Mouse (Mus musculus): ENCODE measurements around the gene Hist1h2bb. TPM values are rescaled to one million over a fixed set of nuclear protein-coding genes. Genes with fewer than 3 reads are reported as not detected.
"Not testable (repeated sequence)": the region's sequence is repeated elsewhere in the genome, so short reads cannot be mapped to it uniquely, and the experiment has no call there.

The Hist1h2bb gene
- total RNA-seq, 2 experiments from 2014 or later, result 1.1 to 2.3 TPM

DNA sequence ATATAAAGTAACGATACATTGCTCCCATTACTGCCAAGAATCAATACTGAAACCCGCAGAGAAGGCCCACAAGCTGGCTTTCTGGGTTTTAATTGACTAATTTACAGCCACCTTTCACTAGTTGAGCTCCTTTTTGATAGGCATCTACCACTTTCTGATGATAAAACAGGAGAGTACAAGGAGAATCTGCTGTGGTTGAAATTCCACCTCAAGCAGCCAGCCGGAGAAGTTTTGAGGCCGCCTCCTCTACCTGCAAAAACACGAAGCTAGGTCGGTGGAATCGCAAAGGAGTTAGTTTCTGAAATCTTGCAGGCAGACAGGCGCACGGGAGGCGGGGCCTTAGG is 16.7 kb downstream of the Hist1h2bb start:
- no peak for TF ChIP-seq CTCF (IDR thresholded peaks at IDR 0.05)
- intact Hi-C loops (cut with DNase I), result loop anchor here (5.0 kb wide), 2 partner anchors 141 to 181 kb away; partner anchors contain the start of genes Hist1h1e, Hist1h2be and Hist1h4d

DNA sequence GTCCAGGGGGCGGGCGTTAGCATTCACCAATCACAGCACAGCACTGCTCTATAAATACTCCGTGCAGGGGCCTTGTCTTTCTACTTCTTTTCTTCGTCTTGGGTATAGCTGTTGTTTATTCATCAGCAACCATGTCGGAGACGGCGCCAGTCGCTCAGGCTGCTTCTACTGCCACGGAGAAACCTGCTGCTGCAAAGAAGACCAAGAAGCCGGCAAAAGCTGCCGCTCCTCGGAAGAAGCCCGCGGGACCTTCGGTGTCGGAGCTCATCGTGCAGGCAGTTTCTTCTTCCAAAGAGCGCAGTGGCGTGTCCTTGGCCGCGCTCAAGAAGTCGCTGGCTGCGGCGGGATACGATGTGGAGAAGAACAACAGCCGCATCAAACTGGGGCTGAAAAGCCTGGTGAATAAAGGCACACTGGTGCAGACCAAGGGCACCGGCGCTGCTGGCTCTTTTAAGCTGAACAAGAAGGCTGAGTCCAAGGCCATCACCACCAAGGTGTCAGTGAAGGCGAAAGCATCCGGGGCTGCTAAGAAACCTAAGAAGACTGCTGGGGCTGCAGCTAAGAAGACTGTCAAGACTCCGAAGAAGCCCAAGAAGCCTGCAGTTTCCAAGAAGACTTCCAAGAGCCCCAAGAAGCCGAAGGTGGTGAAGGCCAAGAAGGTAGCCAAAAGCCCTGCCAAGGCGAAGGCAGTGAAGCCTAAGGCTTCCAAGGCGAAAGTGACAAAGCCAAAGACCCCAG is 17.2 kb downstream of the Hist1h2bb start, which contains the start of gene Hist1h1a:
Gene Hist1h1a (plus strand): TSS at position 81 of the 738 bp plus-strand sequence.
- peak within 1 kb of the TSS; percentile 88 for H3K27ac ChIP-seq
- peak within 1 kb of the TSS; percentile 88 for H3K4me3 ChIP-seq
- TF ChIP-seq CTCF (IDR thresholded peaks at IDR 0.05), result no peak
- intact Hi-C loops (cut with DNase I), result loop anchor here (5.0 kb wide), 2 partner anchors 141 to 181 kb away; partner anchors contain the start of genes Hist1h1e, Hist1h2be and Hist1h4d
- DNase-seq, result peak; percentile 82

More for the DNA sequence above, 16.7 kb downstream of the Hist1h2bb start:
- DNase-seq, result no peak
- Histone ChIP-seq H3K27ac (peak overlapping the region; percentile 88; the same call in 1 of the 2 replicates), H3K4me3 (peak overlapping the region; percentile 88)

DNA sequence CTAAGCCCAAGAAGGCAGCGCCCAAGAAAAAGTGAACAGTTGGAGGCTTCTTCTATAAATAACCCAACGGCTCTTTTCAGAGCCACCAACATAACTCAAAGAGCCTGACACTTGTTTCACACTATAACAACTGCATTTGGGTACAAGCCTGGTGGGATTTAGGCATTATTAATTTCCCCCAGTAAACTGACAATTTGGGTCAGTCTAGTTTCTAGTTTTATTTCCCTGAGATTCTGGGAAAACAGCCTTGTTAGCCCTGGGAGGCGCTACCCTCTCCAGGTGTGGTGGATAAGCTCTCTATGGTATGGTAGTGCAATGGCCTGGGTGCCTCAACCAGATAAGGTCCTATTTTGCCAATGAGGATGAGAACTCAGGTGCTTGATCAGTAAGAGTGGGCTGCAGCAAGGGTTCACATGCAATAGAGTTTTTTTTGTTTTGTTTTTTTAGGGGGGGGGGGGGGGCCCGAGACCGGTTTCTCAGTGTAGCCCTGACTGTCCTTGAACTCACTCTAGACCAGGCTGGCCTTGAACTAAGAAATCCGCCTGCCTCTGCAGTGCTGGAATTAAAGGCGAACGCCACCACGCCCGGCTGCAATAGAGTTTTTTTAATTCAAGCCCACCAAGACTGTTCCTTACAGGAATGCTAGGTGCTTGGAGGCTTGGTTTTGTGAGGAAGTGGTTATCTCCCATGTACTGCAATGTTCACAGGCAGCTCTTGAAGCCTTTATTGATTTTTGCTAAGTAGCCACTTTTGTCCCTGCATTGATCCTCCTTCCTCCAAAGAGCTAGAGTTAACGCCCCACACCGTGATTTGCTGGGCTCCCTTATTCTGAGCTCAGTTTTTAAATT is 18.0 kb downstream of the Hist1h2bb start:
- peak overlapping the region; percentile 88 for H3K4me3 ChIP-seq
- DNase-seq, result no peak
- no peak overlapping the region for H3K27ac ChIP-seq
- intact Hi-C loops (cut with DNase I), result loop anchor here (5.0 kb wide), 2 partner anchors 142 to 182 kb away; partner anchors contain the start of genes Hist1h1e, Hist1h2be and Hist1h4d
- TF ChIP-seq CTCF (IDR thresholded peaks at IDR 0.05), result no peak

DNA sequence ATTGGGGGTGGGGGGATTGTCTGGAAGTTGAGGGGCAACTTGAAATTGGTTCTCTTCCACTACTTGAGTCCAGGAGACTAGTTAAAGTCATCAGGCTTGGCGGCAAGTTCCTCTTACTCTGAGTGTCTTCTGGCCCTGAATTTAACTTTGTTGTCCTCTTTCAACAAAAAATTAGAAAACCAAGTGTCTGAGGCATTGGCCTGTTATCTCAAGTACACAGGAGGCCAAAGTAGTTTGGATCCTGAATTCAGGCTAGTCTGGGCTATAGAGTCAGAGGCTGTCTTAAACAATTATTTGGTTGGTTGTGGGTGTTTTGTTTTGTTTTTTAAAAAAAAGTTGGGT is 18.6 kb downstream of the Hist1h2bb start:
- intact Hi-C loops (cut with DNase I), result no loop called here
- no peak for TF ChIP-seq CTCF (IDR thresholded peaks at IDR 0.05)
- H3K27ac ChIP-seq, result no peak overlapping the region
- DNase-seq, result no peak
- H3K4me3 ChIP-seq, result no peak overlapping the region

DNA sequence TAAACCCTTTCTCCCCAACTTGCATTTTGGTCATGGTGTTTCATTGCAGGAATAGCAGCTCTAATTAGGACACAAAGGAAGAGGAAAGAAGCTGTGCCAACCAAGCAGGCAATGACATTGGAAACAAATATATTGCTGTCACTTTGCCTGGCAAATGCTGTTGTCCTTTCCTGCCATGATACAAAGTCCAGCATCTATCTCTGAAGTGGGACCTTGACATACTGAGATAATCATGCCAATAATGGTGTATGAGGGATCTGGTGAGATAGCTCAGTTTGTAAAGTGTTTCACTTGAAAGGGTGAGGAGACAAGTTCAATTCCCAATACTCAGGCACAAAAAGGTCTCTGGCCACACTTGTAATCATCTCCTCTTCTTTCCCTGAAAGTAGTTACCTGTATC is 20.2 kb downstream of the Hist1h2bb start:
- no peak for TF ChIP-seq CTCF (IDR thresholded peaks at IDR 0.05)
- Histone ChIP-seq H3K4me3 (no peak overlapping the region), H3K27ac (no peak overlapping the region)
- intact Hi-C loops (cut with DNase I), result no loop called here
- DNase-seq, result no peak

DNA sequence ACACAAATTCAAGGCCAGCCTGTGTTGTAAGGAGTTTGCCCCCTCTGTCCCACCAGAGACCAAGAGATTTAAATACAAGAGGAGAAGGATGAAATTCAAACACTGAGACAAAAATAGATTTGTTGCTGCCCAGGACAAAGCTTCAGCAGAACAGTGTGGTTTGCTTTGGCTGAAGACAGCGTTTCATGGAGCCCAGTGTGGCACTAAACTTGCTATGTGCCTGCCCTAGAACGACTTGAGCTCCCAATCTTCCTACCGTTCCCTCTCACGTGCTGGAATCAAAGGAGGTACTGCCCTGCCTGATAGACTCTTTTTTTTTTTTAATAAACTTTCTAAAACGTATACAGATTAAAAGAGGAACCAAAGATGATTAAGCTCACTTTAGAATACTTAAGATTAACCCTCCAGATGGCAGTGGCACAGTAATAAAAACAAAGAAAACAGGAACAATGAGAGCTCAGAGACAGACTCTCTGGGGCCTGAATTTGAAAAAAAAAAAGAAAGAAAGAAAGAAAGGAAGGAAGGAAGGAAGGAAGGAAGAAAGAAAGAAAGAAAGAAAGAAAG is 22.4 kb downstream of the Hist1h2bb start:
- intact Hi-C loops (cut with DNase I), result no loop called here
- DNase-seq, result no peak
- H3K4me3 ChIP-seq, result no peak overlapping the region
- no peak for TF ChIP-seq CTCF (IDR thresholded peaks at IDR 0.05)
- no peak overlapping the region for H3K27ac ChIP-seq

DNA sequence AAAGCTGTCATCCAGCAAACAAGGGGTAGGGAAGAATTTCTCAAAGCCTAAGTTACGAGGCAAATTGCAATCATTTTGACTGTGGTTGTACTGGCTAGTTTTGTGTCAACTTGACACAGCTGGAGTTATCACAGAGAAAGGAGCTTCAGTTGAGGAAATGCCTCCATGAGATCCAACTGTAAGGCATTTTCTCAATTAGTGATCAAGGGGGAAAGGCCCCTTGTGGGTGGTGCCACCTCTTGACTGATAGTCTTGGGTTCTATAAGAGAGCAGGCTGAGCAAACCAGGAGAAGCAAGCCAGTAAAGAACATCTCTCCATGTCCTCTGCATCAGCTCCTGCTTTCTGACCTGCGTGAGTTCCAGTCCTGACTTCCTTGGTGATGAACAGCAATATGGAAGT is 23.1 kb downstream of the Hist1h2bb start, which contains the start of gene Trim38:
Gene Trim38 (plus strand): TSS at position 301 of the 400 bp plus-strand sequence.
- DNase-seq; H3K27ac ChIP-seq; H3K4me3 ChIP-seq; intact Hi-C loops (cut with DNase I): not testable (repeated sequence)

DNA sequence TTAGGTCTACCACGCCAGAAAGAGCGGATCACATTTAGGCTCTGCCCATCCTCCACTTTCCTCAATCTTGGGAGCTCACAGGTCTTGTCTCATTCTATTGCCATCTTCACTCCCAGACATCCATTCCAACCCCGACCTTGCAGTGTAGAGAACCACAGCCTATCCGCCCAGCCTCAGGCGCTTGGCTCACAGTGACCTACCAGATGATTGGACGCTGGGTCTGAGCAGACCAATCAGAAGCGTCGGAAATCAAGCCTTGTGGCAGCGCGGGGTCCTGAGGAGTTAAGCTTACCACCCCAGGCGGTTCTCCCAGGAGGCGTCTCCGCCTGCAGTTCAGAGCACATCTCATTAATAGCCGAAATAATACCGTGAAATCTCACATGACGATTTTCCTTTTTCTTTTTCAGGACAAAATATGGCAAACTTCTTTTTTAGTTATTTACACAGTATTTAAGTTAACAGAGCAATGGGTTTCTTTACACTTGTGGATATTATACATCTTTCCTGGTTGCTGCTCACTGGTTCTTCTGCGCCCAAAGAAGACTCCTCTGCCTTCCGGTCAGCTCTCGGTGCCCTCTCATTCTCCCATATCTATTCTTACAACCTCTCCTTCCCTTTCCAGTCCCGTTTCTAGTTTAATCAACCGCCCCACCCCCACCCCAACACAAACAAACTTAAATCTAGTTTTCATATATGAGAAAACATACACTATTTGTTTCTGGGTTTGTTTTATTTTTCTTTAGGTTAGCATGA is 26.2 kb downstream of the Hist1h2bb start:
- no peak overlapping the region for H3K27ac ChIP-seq
- peak overlapping the region; percentile 28 for H3K4me3 ChIP-seq
- intact Hi-C loops (cut with DNase I), result no loop called here
- DNase-seq, result peak; percentile 29
- no peak for TF ChIP-seq CTCF (IDR thresholded peaks at IDR 0.05)

DNA sequence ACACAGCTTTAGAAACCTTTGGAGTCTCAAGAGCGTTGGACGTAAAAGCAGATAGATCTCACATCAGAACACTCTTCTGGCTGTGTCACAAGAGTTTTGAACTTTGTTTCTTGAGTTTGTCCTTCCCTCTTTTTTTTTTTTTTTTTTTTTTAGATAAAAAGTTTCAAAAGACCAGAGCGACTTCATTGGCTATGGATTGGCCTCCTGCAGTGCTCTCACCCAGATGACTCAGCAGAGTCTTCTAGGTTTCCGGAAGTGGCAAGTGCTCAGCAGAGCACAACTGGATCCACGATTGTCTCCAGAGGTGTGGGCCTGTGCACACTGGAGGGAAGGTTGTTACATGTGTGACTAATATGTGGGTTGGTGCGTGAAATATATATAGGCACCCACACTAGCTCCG is 31.8 kb downstream of the Hist1h2bb start:
- Histone ChIP-seq H3K27ac (no peak overlapping the region), H3K4me3 (no peak overlapping the region)
- intact Hi-C loops (cut with DNase I), result no loop called here
- no peak for TF ChIP-seq CTCF (IDR thresholded peaks at IDR 0.05)
- DNase-seq, result no peak

DNA sequence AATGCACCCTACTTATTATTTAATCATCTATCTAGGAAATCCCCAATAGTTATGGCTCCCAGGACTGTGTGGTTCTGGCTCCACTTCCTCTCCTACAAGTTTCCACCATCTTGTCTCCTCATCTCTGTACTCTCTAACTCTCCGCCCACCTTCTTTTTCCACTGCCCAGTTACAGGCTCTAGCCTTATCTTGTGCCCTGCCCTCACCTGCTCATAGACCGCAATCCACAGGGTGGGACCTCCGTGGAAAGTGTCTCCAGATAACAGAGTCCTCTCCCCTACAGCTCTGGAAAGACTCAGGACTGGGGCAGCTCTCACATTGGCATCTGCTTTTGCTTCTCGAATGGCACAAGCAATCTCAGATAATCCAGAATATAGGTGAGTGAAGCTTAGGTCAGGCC is 32.5 kb downstream of the Hist1h2bb start:
- TF ChIP-seq CTCF (IDR thresholded peaks at IDR 0.05), result no peak
- no peak overlapping the region for H3K27ac ChIP-seq
- no peak for DNase-seq
- intact Hi-C loops (cut with DNase I), result no loop called here
- no peak overlapping the region for H3K4me3 ChIP-seq

DNA sequence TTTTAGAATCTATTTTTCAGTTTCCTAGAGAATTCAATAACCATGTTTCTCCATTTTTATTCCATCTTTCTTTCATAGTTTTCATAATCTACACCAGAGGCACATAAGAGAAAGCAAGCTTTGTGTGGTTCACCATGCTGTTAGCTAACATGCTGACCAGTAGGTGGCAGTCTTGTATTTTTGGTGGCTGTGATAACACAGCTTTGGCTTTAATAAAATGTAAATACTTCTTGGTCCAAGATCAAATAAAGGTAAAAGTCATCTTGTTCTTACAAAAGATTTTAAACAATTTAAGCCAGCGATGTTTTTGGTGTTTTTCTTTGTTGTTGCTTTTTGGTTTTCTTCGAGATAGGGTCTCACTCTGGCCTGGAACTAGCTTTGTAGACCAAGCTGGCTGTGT is 46.0 kb downstream of the Hist1h2bb start:
- intact Hi-C loops (cut with DNase I), result no loop called here
- Histone ChIP-seq H3K27ac (no peak overlapping the region), H3K4me3 (no peak overlapping the region)
- DNase-seq, result peak; percentile 21
- TF ChIP-seq CTCF (IDR thresholded peaks at IDR 0.05), result peak; percentile 79

Small RNA genes within 50 kb of the gene (microRNA-seq; reads per million reads assigned to microRNA genes)
- not detected for gene Gm44314
- gene Gm44484, result not detected

Other genes with a start within 250 kb of the Hist1h2bb start
- gene Hist1h4h, start 215.7 kb upstream of the Hist1h2bb start, total RNA-seq (2021), result 100 to 1,000 TPM; 131 to 139 TPM
- 1 to 10 TPM in 1 of 2 experiments, not detected in 1; 2.0 TPM for gene Hist1h2af, start 212.8 kb upstream of the Hist1h2bb start, total RNA-seq (2021)
- gene Hist1h3g, start 211.3 kb upstream of the Hist1h2bb start, total RNA-seq (2021), result not detected
- gene Hist1h2bh, start 203.3 kb upstream of the Hist1h2bb start, total RNA-seq (2021), result 1 to 10 TPM in 1 of 2 experiments, under 1 TPM in 1; 0.94 to 1.0 TPM
- gene Hist1h3f, start 202.7 kb upstream of the Hist1h2bb start, total RNA-seq (2021), result 1 to 10 TPM; 2.9 to 4.0 TPM
- gene Hist1h4f, start 195.1 kb upstream of the Hist1h2bb start, total RNA-seq (2021), result 1 to 10 TPM; 7.8 to 8.7 TPM
- under 1 TPM; 0.56 to 0.81 TPM for gene Hist1h1d, start 193.5 kb upstream of the Hist1h2bb start, total RNA-seq (2021)
- gene Hist1h3e, start 184.4 kb upstream of the Hist1h2bb start, total RNA-seq (2021), result 10 to 100 TPM in 1 of 2 experiments, 1 to 10 TPM in 1; 8.3 to 12.9 TPM
- gene Hist1h2ae, start 175.5 kb upstream of the Hist1h2bb start, total RNA-seq (2021), result under 1 TPM in 1 of 2 experiments, not detected in 1; 0.45 TPM
- gene Hist1h2bg, start 175.3 kb upstream of the Hist1h2bb start, total RNA-seq (2021), result 1 to 10 TPM; 2.9 to 7.6 TPM
- 1 to 10 TPM; 3.6 to 3.8 TPM for gene Hist1h2bf, start 172.5 kb upstream of the Hist1h2bb start, total RNA-seq (2021)
- gene Hist1h2ad, start 172.4 kb upstream of the Hist1h2bb start, total RNA-seq (2021), result 1 to 10 TPM; 1.0 to 1.3 TPM
- 1 to 10 TPM; 2.0 to 3.0 TPM for gene Hist1h3d, start 171.0 kb upstream of the Hist1h2bb start, total RNA-seq (2021)
- 10 to 100 TPM; 31.0 to 36.0 TPM for gene Hist1h4d, start 165.1 kb upstream of the Hist1h2bb start, total RNA-seq (2021)
- 10 to 100 TPM; 10.8 to 17.5 TPM for gene Hist1h2be, start 125.6 kb upstream of the Hist1h2bb start, total RNA-seq (2021)
- 10 to 100 TPM; 29.1 to 34.0 TPM for gene Hist1h1e, start 124.2 kb upstream of the Hist1h2bb start, total RNA-seq (2021)
- gene Hist1h2ac, start 62.8 kb upstream of the Hist1h2bb start, total RNA-seq (2021), result under 1 TPM; 0.84 to 0.92 TPM
- 10 to 100 TPM; 59.1 to 76.4 TPM for gene Hist1h2bc, start 62.5 kb upstream of the Hist1h2bb start, total RNA-seq (2021)
- gene Hist1h1t, start 50.9 kb upstream of the Hist1h2bb start, total RNA-seq (2021), result not detected
- 10 to 100 TPM; 49.8 to 61.2 TPM for gene Hist1h4c, start 48.3 kb upstream of the Hist1h2bb start, total RNA-seq (2021)
- gene Hfe, start 35.9 kb upstream of the Hist1h2bb start, total RNA-seq (2021), result 10 to 100 TPM; 16.0 to 18.7 TPM
- gene Hist1h1c, start 7.9 kb upstream of the Hist1h2bb start, total RNA-seq (2021), result 100 to 1,000 TPM; 135 to 164 TPM
- gene Hist1h3c, start 1.1 kb upstream of the Hist1h2bb start, total RNA-seq (2021), result not detected
- gene Hist1h2ab, start 4.4 kb downstream of the Hist1h2bb start, total RNA-seq (2021), result 1 to 10 TPM in 1 of 2 experiments, not detected in 1; 1.9 TPM
- gene Hist1h3b, start 5.5 kb downstream of the Hist1h2bb start, total RNA-seq (2021), result 1 to 10 TPM; 1.6 to 1.8 TPM
- gene Hist1h4b, start 10.3 kb downstream of the Hist1h2bb start, total RNA-seq (2021), result 1 to 10 TPM; 2.1 to 3.7 TPM
- 1 to 10 TPM in 1 of 2 experiments, under 1 TPM in 1; 0.61 to 1.4 TPM for gene Hist1h4a, start 14.5 kb downstream of the Hist1h2bb start, total RNA-seq (2021)
- gene Hist1h3a, start 15.7 kb downstream of the Hist1h2bb start, total RNA-seq (2021), result 1 to 10 TPM; 2.9 to 4.2 TPM
- gene Hist1h1a, start 16.9 kb downstream of the Hist1h2bb start, total RNA-seq (2021), result 1 to 10 TPM; 1.2 to 1.5 TPM
- not detected for gene Trim38, start 23.2 kb downstream of the Hist1h2bb start, total RNA-seq (2021)
- not detected for gene Slc17a2, start 60.3 kb downstream of the Hist1h2bb start, total RNA-seq (2021)
- not detected for gene Slc17a3, start 92.7 kb downstream of the Hist1h2bb start, total RNA-seq (2021)
- not detected for gene Slc17a1, start 121.0 kb downstream of the Hist1h2bb start, total RNA-seq (2021)
- not detected for gene Slc17a4, start 168.3 kb downstream of the Hist1h2bb start, total RNA-seq (2021)
- gene Hist1h2ba, start 187.4 kb downstream of the Hist1h2bb start, total RNA-seq (2021), result not detected
- not detected for gene Hist1h2aa, start 187.7 kb downstream of the Hist1h2bb start, total RNA-seq (2021)
- not detected for gene Scgn, start 244.5 kb downstream of the Hist1h2bb start, total RNA-seq (2021)